Mouse (Mus musculus): ENCODE data around the gene Fam161a.

DNA sequence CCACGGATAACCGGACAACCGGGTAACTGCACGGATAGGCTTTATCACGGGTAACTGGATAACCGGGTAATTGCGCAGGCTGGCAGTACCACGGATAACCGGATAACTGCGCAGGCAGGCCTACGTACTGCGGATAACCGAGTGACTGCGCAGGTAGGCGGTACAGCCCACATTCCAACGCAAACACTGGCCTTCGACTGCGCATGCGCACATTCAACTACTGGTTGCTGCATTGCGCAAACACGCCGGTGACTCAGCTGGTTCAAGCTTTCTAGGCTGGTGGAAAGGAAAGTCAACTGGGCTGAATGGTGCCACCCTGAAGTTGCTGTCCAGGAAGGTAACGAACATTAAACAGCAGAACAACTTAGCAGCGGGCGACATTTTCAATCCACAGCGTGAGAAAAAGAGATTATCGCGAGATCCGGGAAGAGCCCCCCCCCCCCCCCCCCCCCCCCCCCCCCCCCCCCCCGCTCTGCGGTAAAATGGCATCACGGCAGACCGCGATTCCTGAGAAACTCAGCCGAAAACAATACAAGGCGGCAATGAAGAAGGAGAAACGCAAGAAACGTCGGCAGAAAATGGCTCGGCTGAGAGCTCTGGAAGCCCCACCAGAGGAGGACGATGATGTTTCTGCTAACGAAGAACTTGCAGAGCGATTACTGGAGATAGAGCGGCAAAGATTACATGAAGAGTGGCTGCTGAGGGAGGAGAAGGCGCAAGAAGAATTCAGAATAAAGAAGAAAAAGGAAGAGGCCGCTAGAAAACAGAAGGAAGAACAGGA is 34.4 kb upstream of the Fam161a start:
- no peak for TF ChIP-seq FLI1 (IDR thresholded peaks at IDR 0.05; ENCODE audit: low read length)
- TF ChIP-seq GATA1 (IDR thresholded peaks at IDR 0.05; ENCODE audit: borderline replicate concordance, low read length): no peak
